Mouse (Mus musculus): ENCODE data around the gene Nudt9.

- TF ChIP-seq CTCF (conservative IDR thresholded peaks at IDR 0.05; ENCODE audit: low read length) (no peak), POU5F1 (IDR thresholded peaks at IDR 0.05; ENCODE audit: borderline replicate concordance, low read length) (no peak)
These were observed 62.8 kb downstream of the Nudt9 start for GRCm38 (mm10) chr5:104108879-104109369.
